Comparison of ENCODE assay signal across 23 mouse cellular contexts in genomic region chr12:83369416-83369815, GRCm38 (mm10).
DNase-seq lines count a peak whose midpoint lies in the region; ATAC-seq and TF ChIP-seq lines count a peak whose summit lies in the region.
"Had no signal": no experiment of that assay in that cellular context is flagged by ENCODE, and none has a peak within 500 bp of the region (broad histone marks: within the 10 kb centered on the region; RNA-seq: fewer than 3 reads in every experiment).

No protein-coding gene starts in this region.

- peak; percentile 75 for DNase-seq in heart, adult 11 months
- no peak for DNase-seq in heart, postnatal 4 days
- DNase-seq in liver, embryonic 11.5 days (ENCODE audit: low spot score), result no peak
- no peak for DNase-seq in liver, postnatal 0 days
- DNase-seq: adrenal gland, adult 8-10 months; adrenal gland, postnatal 14 days; adrenal gland, postnatal 36 days; B cell, adult 2 months; cerebellum, adult 11-12 months; cerebellum, adult 2 months; cerebellum, adult 9-10 months; cerebellum, postnatal 10 days; cerebellum, postnatal 25 days had no signal

- 84% methylated on average over 5 of the region's 5 CpGs for WGBS in liver, embryonic 12.5 days (ENCODE audit: insufficient replicate concordance)
- 90% methylated on average over 5 of the region's 5 CpGs for WGBS in liver, embryonic 11.5 days
- 85% methylated on average over 5 of the region's 5 CpGs for WGBS in liver, embryonic 15.5 days (ENCODE audit: insufficient replicate concordance)
- WGBS in liver, postnatal 0 days (ENCODE audit: insufficient replicate concordance), result 91% methylated on average over 5 of the region's 5 CpGs

- no peak overlapping the region for H3K4me2 ChIP-seq in liver, embryonic 12.5 days
- no peak overlapping the region for H3K4me2 ChIP-seq in liver, embryonic 11.5 days
- H3K4me2 ChIP-seq in liver, embryonic 15.5 days, result no peak overlapping the region
- H3K4me2 ChIP-seq in liver, postnatal 0 days (ENCODE audit: low read depth, low read length), result no peak overlapping the region
- H3K4me2 ChIP-seq: embryonic facial prominence, embryonic 12.5 days; forebrain, embryonic 13.5 days; forebrain, embryonic 15.5 days had no signal

- H3K36me3 ChIP-seq in liver, embryonic 12.5 days, result peaks cover 15% of the 10 kb centered on the region
- H3K36me3 ChIP-seq in liver, embryonic 11.5 days (ENCODE audit: control insufficient read depth, insufficient read depth, low read length), result peaks cover 3% of the 10 kb centered on the region; the same call in 1 of the 2 replicates
- peaks cover 5% of the 10 kb centered on the region for H3K36me3 ChIP-seq in liver, embryonic 15.5 days (replicated peaks)
- 0 out of 2 replicates have a peak, but pooled peaks cover 5% of the 10 kb centered on the region for H3K36me3 ChIP-seq in liver, postnatal 0 days (replicated peaks; ENCODE audit: insufficient read depth, low read length)
- H3K36me3 ChIP-seq: embryonic facial prominence, embryonic 10.5 days; embryonic facial prominence, embryonic 12.5 days; forebrain, embryonic 15.5 days had no signal

- 0 out of 2 replicates have a peak overlapping the region, but pooled peaks have one; percentile 37 for H3K27ac ChIP-seq in liver, embryonic 12.5 days
- no peak overlapping the region for H3K27ac ChIP-seq in liver, embryonic 11.5 days (ENCODE audit: low read depth, low read length)
- H3K27ac ChIP-seq in liver, embryonic 15.5 days (replicated peaks), result 0 out of 2 replicates have a peak overlapping the region, but pooled peaks have one; percentile 9
- H3K27ac ChIP-seq in liver, postnatal 0 days (ENCODE audit: low read depth), result no peak overlapping the region
- H3K27ac ChIP-seq: embryonic facial prominence, embryonic 10.5 days; embryonic facial prominence, embryonic 12.5 days; forebrain, embryonic 13.5 days; forebrain, embryonic 15.5 days had no signal

- H3K27me3 ChIP-seq in liver, embryonic 12.5 days (replicated peaks), result no peaks in the 10 kb centered on the region
- H3K27me3 ChIP-seq in liver, embryonic 11.5 days (replicated peaks; ENCODE audit: control insufficient read depth, insufficient read depth, low read length), result no peaks in the 10 kb centered on the region
- no peaks in the 10 kb centered on the region for H3K27me3 ChIP-seq in liver, embryonic 15.5 days
- H3K27me3 ChIP-seq in liver, postnatal 0 days (ENCODE audit: insufficient read depth, low read length), result no peaks in the 10 kb centered on the region
- H3K27me3 ChIP-seq: CH12.LX; embryonic facial prominence, embryonic 12.5 days; forebrain, embryonic 13.5 days; forebrain, embryonic 15.5 days had no signal

- H3K4me3 ChIP-seq in liver, embryonic 12.5 days, result no peak overlapping the region
- no peak overlapping the region for H3K4me3 ChIP-seq in liver, embryonic 11.5 days (ENCODE audit: low read depth, low read length)
- H3K4me3 ChIP-seq in liver, embryonic 15.5 days (replicated peaks), result no peak overlapping the region
- no peak overlapping the region for H3K4me3 ChIP-seq in liver, postnatal 0 days (ENCODE audit: low read depth, low read length)
- H3K4me3 ChIP-seq: embryonic facial prominence, embryonic 10.5 days; embryonic facial prominence, embryonic 12.5 days; forebrain, embryonic 13.5 days; forebrain, embryonic 15.5 days had no signal

- TF ChIP-seq CTCF in liver, postnatal 0 days (IDR thresholded peaks at IDR 0.05; ENCODE audit: low read depth), result no peak

- H3K4me1 ChIP-seq in liver, embryonic 12.5 days, result peaks cover 57% of the 10 kb centered on the region
- peaks cover 33% of the 10 kb centered on the region for H3K4me1 ChIP-seq in liver, embryonic 11.5 days (replicated peaks; ENCODE audit: control insufficient read depth, insufficient read depth, low read length)
- peaks cover 41% of the 10 kb centered on the region for H3K4me1 ChIP-seq in liver, embryonic 15.5 days (replicated peaks)
- peaks cover 16% of the 10 kb centered on the region for H3K4me1 ChIP-seq in liver, postnatal 0 days (ENCODE audit: insufficient read depth)
- H3K4me1 ChIP-seq: embryonic facial prominence, embryonic 10.5 days; embryonic facial prominence, embryonic 12.5 days; forebrain, embryonic 13.5 days had no signal

- no peaks in the 10 kb centered on the region for H3K9me3 ChIP-seq in liver, embryonic 12.5 days (replicated peaks)
- H3K9me3 ChIP-seq in liver, embryonic 11.5 days (ENCODE audit: control insufficient read depth, low read length), result no peaks in the 10 kb centered on the region
- no peaks in the 10 kb centered on the region for H3K9me3 ChIP-seq in liver, embryonic 15.5 days (replicated peaks)
- peaks cover 2% of the 10 kb centered on the region; the same call in 1 of the 2 replicates for H3K9me3 ChIP-seq in liver, postnatal 0 days (ENCODE audit: low read length)
- H3K9me3 ChIP-seq: forebrain, embryonic 15.5 days had no signal

- TF ChIP-seq EP300 in liver, postnatal 0 days (IDR thresholded peaks at IDR 0.05; ENCODE audit: low read depth), result no peak

- H3K9ac ChIP-seq in liver, embryonic 12.5 days, result no peak overlapping the region
- H3K9ac ChIP-seq in liver, embryonic 11.5 days (ENCODE audit: low read depth, low read length), result no peak overlapping the region
- H3K9ac ChIP-seq in liver, embryonic 15.5 days, result no peak overlapping the region
- H3K9ac ChIP-seq in liver, postnatal 0 days (replicated peaks), result no peak overlapping the region
- H3K9ac ChIP-seq: embryonic facial prominence, embryonic 12.5 days; forebrain, embryonic 13.5 days; forebrain, embryonic 15.5 days had no signal

- no peak for ATAC-seq in liver, embryonic 12.5 days
- ATAC-seq in liver, embryonic 11.5 days (replicated peaks; ENCODE audit: low FRiP score), result no peak
- ATAC-seq in liver, embryonic 15.5 days (ENCODE audit: insufficient read depth), result no peak
- no peak for ATAC-seq in liver, postnatal 0 days
- ATAC-seq: activated CD4-positive, CD25-positive, alpha-beta regulatory T cell, adult 4 months; CD4-positive, CD25-positive, alpha-beta regulatory T cell, adult 4 months; forebrain, embryonic 13.5 days; forebrain, embryonic 15.5 days; Patski had no signal

Comparison
In these comparisons a context has a peak if more than half of its experiments do, and no peak if none do; other contexts are left out.
1. H3K27ac ChIP-seq: peak in liver, embryonic 12.5 days (single experiment) and liver, embryonic 15.5 days (single experiment); none in liver, embryonic 11.5 days (single experiment) and liver, postnatal 0 days (single experiment).